Mouse (Mus musculus) neural tube, embryonic 15.5 days (tissue): ENCODE measurements around the gene Atic. TPM values are rescaled to one million over a fixed set of nuclear protein-coding genes. Genes with fewer than 3 reads are reported as not detected.

Experiments
- ATAC-seq: fragments of 200-750 bp; cut with Nextera tagmentation; 2 replicates; pipeline ENCODE4 v1.8.0; 2017; ENCODE audit warnings: mild to moderate bottlenecking, moderate TSS enrichment, moderate library complexity; ENCODE audit not compliant: low FRiP score
- H3K27ac ChIP-seq: fragments of 300-500 bp; sonication (generic); replicated peaks from 2 replicates; pipeline ENCODE4 v1.5.1; 2015; ENCODE audit warnings: mild to moderate bottlenecking, inconsistent platforms
- H3K27me3 ChIP-seq: fragments of 300-500 bp; sonication (generic); replicated peaks from 2 replicates; pipeline ENCODE4 v1.6.1; 2015; ENCODE audit warnings: inconsistent platforms
- H3K36me3 ChIP-seq: fragments of 300-500 bp; sonication (generic); 2 replicates; pipeline ENCODE4 v1.6.1; 2015; ENCODE audit warnings: inconsistent platforms
- H3K4me1 ChIP-seq: fragments of 300-500 bp; sonication (generic); 2 replicates; pipeline ENCODE4 v1.6.1; 2015; ENCODE audit warnings: inconsistent platforms
- H3K4me2 ChIP-seq: fragments of 300-500 bp; sonication (generic); 2 replicates; pipeline ENCODE4 v1.6.1; 2015; ENCODE audit warnings: inconsistent platforms, mild to moderate bottlenecking, moderate library complexity
- H3K4me3 ChIP-seq: fragments of 300-500 bp; sonication (generic); replicated peaks from 2 replicates; pipeline ENCODE4 v1.5.1; 2015; ENCODE audit warnings: mild to moderate bottlenecking, inconsistent platforms
- H3K9ac ChIP-seq: fragments of 300-500 bp; sonication (generic); replicated peaks from 2 replicates; pipeline ENCODE4 v1.6.1; 2015; ENCODE audit warnings: mild to moderate bottlenecking, inconsistent platforms
- H3K9me3 ChIP-seq: fragments of 300-500 bp; sonication (generic); replicated peaks from 2 replicates; pipeline ENCODE4 v1.6.1; 2016; ENCODE audit warnings: inconsistent platforms
- WGBS: fragments of 180-500 bp; shearing (Covaris S2); methylation state at CpG from one replicate; pipeline ENCODE4 v1.1.7; 2015; ENCODE audit warnings: mixed read lengths; 5-methylcytosine and 5-hydroxymethylcytosine counted together
- polyA plus RNA-seq: library from polyadenylated mRNA; unstranded; fragments of >200 nt; fragmentation: Nextera tagmentation; extraction: Ambion mirVana; gene quantifications from 2 replicates; pipeline ENCODE4 v1.2.1, GENCODE M21; 2015

The Atic gene
- polyA plus RNA-seq, 1 experiment from 2014 or later = 34.1 TPM

DNA sequence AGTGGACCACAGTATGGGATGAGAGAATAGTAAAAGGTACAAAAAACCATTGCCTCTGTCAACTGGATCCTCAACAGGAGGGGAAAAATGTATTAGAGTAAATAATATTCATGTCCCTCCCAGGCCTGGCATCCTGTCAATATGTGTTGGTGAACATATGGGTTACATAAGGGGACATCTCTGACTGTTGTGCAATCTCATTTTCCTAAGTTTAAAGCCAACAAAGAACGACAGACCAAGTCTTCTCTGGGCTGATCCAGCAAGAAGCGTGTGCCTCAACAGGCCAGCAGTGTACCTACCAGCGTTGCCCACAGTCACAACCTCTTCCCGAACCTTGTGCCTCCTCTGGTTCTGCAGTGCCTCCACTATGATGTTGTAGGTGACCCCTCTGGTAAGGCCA is 38.4 kb downstream of the Atic start:
- H3K4me1 ChIP-seq = no peaks in the 10 kb centered on the region
- H3K27ac ChIP-seq = no peak overlapping the region
- no peaks in the 10 kb centered on the region for H3K9me3 ChIP-seq
- H3K4me3 ChIP-seq = no peak overlapping the region
- peaks cover 13% of the 10 kb centered on the region; the same call in 1 of the 2 replicates for H3K36me3 ChIP-seq
- no peak for ATAC-seq
- H3K9ac ChIP-seq = no peak overlapping the region
- WGBS = 92% methylated on average over 4 of the region's 4 CpGs
- no peaks in the 10 kb centered on the region for H3K27me3 ChIP-seq
- no peak overlapping the region for H3K4me2 ChIP-seq

DNA sequence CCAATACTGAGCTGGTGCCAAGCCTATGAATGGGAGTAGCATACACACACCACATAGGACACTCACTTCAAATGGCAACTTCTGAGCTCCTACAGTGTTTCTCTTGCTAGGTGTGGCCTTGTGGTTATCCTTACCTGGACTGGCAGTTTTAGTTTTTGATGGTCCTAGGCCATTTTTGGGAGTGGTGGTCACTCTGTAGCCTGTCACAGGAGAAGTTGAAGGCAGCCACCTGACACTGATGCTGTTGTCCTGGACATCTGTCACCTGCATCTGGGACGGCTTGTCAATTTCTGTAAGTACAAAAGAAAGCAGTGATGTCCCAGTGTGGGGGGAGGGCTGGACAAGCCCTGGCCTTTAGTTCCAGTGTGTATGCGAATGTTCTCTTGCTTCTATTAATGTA is 48.8 kb downstream of the Atic start:
- H3K4me1 ChIP-seq = no peaks in the 10 kb centered on the region

DNA sequence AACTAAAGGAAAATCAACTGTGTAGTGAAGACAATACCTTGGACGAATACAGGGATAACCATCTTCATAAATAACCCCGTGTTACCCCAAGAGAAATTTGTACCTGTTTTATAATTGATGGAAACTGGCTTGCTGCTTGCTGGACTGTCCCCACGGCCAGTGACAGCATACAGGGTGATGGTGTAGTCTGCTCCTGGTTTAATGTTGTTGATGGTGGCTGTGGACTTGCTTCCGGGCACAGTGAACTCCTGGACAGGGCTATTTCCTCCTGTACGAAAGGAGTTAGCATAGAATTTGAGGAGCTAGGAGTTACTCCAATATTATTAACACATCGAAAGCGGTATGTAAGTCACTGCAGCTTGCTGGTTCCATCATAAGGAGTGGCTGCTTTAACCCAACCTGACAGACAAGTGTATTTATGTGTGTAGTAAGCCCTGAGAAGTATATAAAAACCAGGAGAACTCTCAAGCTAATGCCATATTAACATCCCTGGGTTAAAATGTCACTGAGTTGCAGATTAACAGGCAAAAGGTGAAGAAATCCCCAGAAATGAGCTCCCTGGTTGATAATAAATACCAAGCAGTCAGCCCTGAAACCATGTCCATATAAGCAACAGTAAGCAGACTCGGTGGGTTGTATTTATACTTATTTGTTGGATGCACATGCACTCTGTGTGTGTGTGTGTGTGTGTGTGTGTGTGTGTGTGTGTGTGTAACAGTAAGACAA is 49.8 kb downstream of the Atic start:
- Histone ChIP-seq H3K27ac (no peak overlapping the region), H3K27me3 (no peaks in the 10 kb centered on the region), H3K4me3 (no peak overlapping the region), H3K4me2 (no peak overlapping the region), H3K4me1 (no peaks in the 10 kb centered on the region), H3K9me3 (no peaks in the 10 kb centered on the region), H3K36me3 (peaks cover 6% of the 10 kb centered on the region), H3K9ac (no peak overlapping the region)
- WGBS = 93% methylated on average over 8 of the region's 8 CpGs
- ATAC-seq = no peak

More for the DNA sequence above, 48.8 kb downstream of the Atic start:
- no peak for ATAC-seq
- H3K27me3 ChIP-seq = no peaks in the 10 kb centered on the region
- 86% methylated on average over 2 of the region's 2 CpGs for WGBS
- H3K36me3 ChIP-seq = peaks cover 6% of the 10 kb centered on the region; the same call in 1 of the 2 replicates
- no peak overlapping the region for H3K9ac ChIP-seq
- H3K9me3 ChIP-seq = no peaks in the 10 kb centered on the region
- no peak overlapping the region for H3K4me2 ChIP-seq
- H3K4me3 ChIP-seq = no peak overlapping the region
- H3K27ac ChIP-seq = no peak overlapping the region

DNA sequence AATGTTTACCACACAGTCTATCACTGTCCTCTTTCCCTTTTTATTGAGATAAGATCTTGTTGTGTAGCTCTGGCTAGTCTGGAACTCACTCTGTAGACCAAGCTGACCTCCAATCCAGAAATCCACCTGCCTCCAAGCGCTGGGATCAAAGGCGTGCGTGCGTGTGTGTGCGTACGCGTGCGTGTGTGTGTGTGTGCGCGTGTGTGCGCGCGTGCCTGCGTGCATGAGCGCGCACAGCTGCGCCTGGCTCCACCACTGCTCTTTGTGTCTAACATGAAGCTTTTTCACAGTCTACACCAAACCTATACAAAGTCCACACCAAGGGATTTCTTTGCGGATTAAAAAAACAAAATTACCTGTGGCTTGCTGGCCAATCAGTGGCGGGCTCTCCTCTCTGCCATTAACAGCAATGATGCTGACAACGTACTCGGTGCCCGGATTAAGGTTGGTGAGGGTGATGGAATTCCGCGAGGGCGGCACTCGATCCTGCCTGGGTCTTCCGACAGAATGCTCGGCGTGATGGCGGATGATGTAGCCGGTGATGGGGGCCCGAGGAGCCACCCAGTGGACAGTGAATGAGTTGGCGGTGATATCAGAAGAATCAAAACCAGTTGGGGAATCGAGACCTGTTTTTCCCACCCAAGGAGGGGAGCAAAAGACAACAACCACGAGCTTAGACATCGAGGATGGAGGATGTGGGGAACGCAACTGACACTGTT is 52.3 kb downstream of the Atic start:
- H3K4me3 ChIP-seq = no peak overlapping the region
- H3K27me3 ChIP-seq = no peaks in the 10 kb centered on the region
- H3K4me2 ChIP-seq = no peak overlapping the region
- H3K4me1 ChIP-seq = peaks cover under 1% of the 10 kb centered on the region; the same call in 1 of the 2 replicates
- H3K27ac ChIP-seq = no peak overlapping the region
- H3K9me3 ChIP-seq = no peaks in the 10 kb centered on the region
- no peak for ATAC-seq
- H3K36me3 ChIP-seq = peaks cover 6% of the 10 kb centered on the region
- 97% methylated on average over 37 of the region's 37 CpGs for WGBS
- no peak overlapping the region for H3K9ac ChIP-seq

DNA sequence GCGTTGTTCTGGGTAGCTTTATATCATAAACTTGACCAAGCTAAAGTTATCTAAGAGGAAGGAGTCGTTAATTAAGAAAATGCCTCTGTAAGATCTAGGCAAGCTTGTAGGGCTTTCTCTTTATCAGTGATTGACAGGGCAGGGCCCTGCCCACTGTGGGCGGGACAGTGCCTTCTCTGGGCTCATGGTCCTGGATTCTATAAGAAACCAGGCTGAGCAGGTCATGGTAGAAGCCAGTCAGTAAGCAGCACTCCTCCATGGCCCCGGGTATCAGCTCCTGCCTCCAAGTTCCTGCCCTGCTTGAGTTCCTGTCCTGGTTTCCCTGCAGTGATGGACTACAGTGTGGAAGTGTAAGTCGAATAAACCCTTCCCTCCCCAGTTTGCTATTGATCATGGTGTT is 53.0 kb downstream of the Atic start:
- WGBS = 92% methylated on average over 5 of the region's 5 CpGs
- H3K9ac ChIP-seq = no peak overlapping the region

DNA sequence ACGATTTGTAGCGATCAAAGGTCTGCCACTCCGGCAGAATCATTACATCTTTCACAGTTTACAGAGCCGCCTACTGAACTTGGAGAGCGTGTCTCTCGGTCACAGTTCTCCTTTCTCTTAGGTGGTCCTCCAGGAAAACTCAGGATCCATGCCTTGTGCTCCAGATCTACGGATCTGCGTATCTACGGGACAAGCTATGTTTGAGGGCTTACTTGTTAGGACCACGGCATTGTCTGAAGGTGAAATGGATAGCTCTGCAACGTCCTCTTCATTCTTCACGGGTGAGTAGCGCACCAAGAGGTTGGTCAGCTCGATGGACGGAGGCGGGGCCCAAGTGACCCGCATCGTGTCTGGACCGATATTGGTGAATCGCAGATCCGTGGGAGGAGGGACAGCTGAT is 55.3 kb downstream of the Atic start:
- H3K9me3 ChIP-seq = no peaks in the 10 kb centered on the region
- no peak for ATAC-seq
- H3K4me2 ChIP-seq = no peak overlapping the region
- H3K36me3 ChIP-seq = peaks cover 4% of the 10 kb centered on the region
- H3K4me1 ChIP-seq = peaks cover 13% of the 10 kb centered on the region
- H3K9ac ChIP-seq = no peak overlapping the region
- WGBS = 96% methylated on average over 21 of the region's 21 CpGs
- H3K27me3 ChIP-seq = no peaks in the 10 kb centered on the region
- no peak overlapping the region for H3K4me3 ChIP-seq
- no peak overlapping the region for H3K27ac ChIP-seq

More for the DNA sequence above, 53.0 kb downstream of the Atic start:
- Histone ChIP-seq H3K27me3 (no peaks in the 10 kb centered on the region), H3K27ac (no peak overlapping the region), H3K36me3 (peaks cover 6% of the 10 kb centered on the region), H3K4me3 (no peak overlapping the region), H3K9me3 (no peaks in the 10 kb centered on the region), H3K4me2 (no peak overlapping the region), H3K4me1 (peaks cover 8% of the 10 kb centered on the region)
- no peak for ATAC-seq

DNA sequence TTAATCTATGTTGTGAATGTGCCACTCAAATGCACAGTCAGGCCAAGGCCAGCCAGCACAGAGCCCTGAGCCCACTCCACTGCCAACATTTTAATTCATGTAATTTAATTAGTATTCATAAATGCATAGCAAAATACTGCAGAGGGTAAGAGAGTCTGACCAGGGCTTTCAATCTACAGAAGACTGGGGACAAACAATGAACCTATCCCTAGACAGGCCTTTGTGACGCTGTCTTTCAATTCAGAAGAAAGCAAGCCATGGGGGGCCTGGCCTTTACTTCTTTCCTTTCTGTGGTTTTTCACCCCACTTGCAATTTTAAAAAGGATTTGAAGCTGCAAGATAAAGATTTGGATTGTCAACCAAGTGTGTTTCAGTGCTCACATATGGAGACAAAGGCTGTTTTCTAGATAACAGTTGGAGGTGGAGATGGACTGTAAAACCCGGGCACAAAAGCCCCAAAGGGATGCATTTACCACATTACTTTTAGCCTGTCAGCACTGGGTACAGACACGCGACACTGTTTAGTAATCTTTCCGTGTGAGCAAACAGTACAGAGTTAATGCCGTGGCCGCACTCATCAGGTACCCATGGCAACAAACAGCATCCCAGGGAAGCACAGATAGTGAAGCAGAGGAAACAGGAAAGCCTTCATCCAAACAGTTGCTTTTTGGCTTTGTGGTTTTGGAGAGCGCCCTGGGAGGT is 57.7 kb downstream of the Atic start:
- Histone ChIP-seq H3K27me3 (no peaks in the 10 kb centered on the region), H3K9ac (no peak overlapping the region), H3K27ac (peak overlapping the region; percentile 70), H3K4me1 (peaks cover 13% of the 10 kb centered on the region), H3K36me3 (peaks cover 4% of the 10 kb centered on the region), H3K4me3 (no peak overlapping the region), H3K9me3 (no peaks in the 10 kb centered on the region), H3K4me2 (peak overlapping the region; percentile 21)
- ATAC-seq = peak; percentile 91
- 24% methylated on average over 8 of the region's 8 CpGs for WGBS

DNA sequence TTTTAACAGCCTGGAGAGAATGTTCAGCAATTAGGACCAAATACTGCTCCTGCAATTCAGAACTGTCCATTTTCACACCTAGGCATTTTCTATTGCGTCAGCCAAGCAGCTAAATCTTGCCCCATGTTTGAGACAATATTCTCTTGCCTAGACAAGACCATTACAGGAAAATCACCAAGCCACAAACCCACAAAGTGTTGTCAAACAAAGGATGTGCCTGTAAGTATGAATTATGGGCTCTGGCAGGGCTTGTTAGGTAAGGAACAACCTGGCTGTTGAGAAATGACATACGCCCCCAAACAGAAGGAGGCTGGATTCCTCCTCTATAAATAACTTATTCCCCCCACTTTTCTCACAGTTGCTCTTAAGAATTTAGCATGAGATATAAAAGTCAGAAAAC is 64.6 kb downstream of the Atic start:
- Histone ChIP-seq H3K4me1 (no peaks in the 10 kb centered on the region), H3K27me3 (no peaks in the 10 kb centered on the region), H3K4me3 (no peak overlapping the region), H3K4me2 (no peak overlapping the region), H3K9me3 (no peaks in the 10 kb centered on the region), H3K36me3 (no peaks in the 10 kb centered on the region), H3K27ac (no peak overlapping the region), H3K9ac (no peak overlapping the region)
- WGBS = 93% methylated on average over 2 of the region's 2 CpGs
- ATAC-seq = no peak

DNA sequence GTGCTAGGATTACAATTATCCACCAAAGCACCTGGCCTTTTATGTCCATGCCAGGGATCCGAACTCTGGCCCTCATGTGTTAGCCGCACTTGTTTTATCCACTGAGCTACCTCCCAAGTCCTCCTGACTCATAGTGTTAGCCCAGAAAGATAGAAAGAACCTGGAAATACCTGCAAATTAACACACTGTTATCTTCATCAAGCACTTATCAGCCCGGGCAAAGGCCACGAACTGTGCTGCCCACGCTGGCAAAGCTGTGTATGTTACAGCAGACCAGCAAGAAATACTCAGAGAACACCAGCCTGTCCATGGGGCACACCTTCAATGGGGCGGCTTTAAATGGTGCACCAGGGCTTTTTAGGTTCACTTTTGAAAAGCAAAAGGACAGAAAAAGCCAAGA is 66.7 kb downstream of the Atic start:
- Histone ChIP-seq H3K27me3 (no peaks in the 10 kb centered on the region), H3K9ac (no peak overlapping the region), H3K4me3 (no peak overlapping the region), H3K27ac (no peak overlapping the region), H3K36me3 (0 out of 2 replicates have a peak, but pooled peaks cover 3% of the 10 kb centered on the region), H3K4me1 (no peaks in the 10 kb centered on the region), H3K9me3 (no peaks in the 10 kb centered on the region), H3K4me2 (no peak overlapping the region)
- no peak for ATAC-seq
- WGBS = 94% methylated on average over 6 of the region's 6 CpGs
